Mouse (Mus musculus) hindbrain, postnatal 0 days (tissue): ENCODE measurements around the gene Map2. TPM values are rescaled to one million over a fixed set of nuclear protein-coding genes. Genes with fewer than 3 reads are reported as not detected.
A peak's percentile ranks its signal among the peaks of the same experiment; 100 is the strongest.

Experiments
- ATAC-seq: fragments of 200-750 bp; cut with Nextera tagmentation; 2 replicates; pipeline ENCODE4 v1.8.0; 2017; ENCODE audit warnings: mild to moderate bottlenecking, moderate TSS enrichment, moderate library complexity
- DNase-seq: peaks from one replicate; pipeline ENCODE4 v3.0.0-alpha.2; 2015; ENCODE audit warnings: low spot score
- H3K27ac ChIP-seq: fragments of 300-500 bp; sonication (generic); 2 replicates; pipeline ENCODE4 v1.5.1; 2014; ENCODE audit warnings: mild to moderate bottlenecking
- H3K27me3 ChIP-seq: fragments of 300-500 bp; sonication (generic); 2 replicates; pipeline ENCODE4 v1.6.1; 2014; ENCODE audit warnings: low read length, mixed read lengths; ENCODE audit not compliant: insufficient read depth
- H3K36me3 ChIP-seq: fragments of 300-500 bp; sonication (generic); 2 replicates; pipeline ENCODE4 v1.6.1; 2014; ENCODE audit warnings: low read length, mixed read lengths; ENCODE audit not compliant: insufficient read depth
- H3K4me1 ChIP-seq: fragments of 300-500 bp; sonication (generic); 2 replicates; pipeline ENCODE4 v1.6.1; 2014; ENCODE audit warnings: antibody characterized with exemption, low read length, mixed read lengths; ENCODE audit not compliant: insufficient read depth
- H3K4me2 ChIP-seq: fragments of 300-500 bp; sonication (generic); 2 replicates; pipeline ENCODE4 v1.6.1; 2014; ENCODE audit warnings: low read depth, mild to moderate bottlenecking, low read length, moderate library complexity, mixed read lengths
- H3K4me3 ChIP-seq: fragments of 300-500 bp; sonication (generic); 2 replicates; pipeline ENCODE4 v1.5.1; 2014; ENCODE audit warnings: low read length
- H3K9ac ChIP-seq: fragments of 300-500 bp; sonication (generic); replicated peaks from 2 replicates; pipeline ENCODE4 v1.6.1; 2014; ENCODE audit warnings: mild to moderate bottlenecking, low read length, moderate library complexity, mixed read lengths
- H3K9me3 ChIP-seq: fragments of 300-500 bp; sonication (generic); 2 replicates; pipeline ENCODE4 v1.6.1; 2016; ENCODE audit warnings: low read length, mixed read lengths
- CTCF ChIP-seq: IDR thresholded peaks from 2 replicates; pipeline ENCODE4 v1.5.1; 2016; ENCODE audit warnings: antibody characterized with exemption, control low read depth, low read depth
- WGBS: fragments of 180-500 bp; shearing (Covaris S2); extraction: QIAGEN DNeasy Blood & Tissue Kit; methylation state at CpG from one replicate; pipeline ENCODE4 v1.1.7; 2014; 5-methylcytosine and 5-hydroxymethylcytosine counted together
- polyA plus RNA-seq: library from polyadenylated mRNA; unstranded; fragments of >200 nt; fragmentation: Nextera tagmentation; extraction: Ambion mirVana; gene quantifications from 2 replicates; pipeline ENCODE4 v1.2.1, GENCODE M21; 2015
- total RNA-seq: library from RNA; depleted of rRNA; stranded (reverse); fragments of >200 nt; gene quantifications from 2 replicates; pipeline ENCODE4 v1.2.3, GENCODE M21; 2014

Gene Map2
- total and polyA plus RNA-seq, 2 experiments from 2014 or later, result 289 to 1,101 TPM

DNA sequence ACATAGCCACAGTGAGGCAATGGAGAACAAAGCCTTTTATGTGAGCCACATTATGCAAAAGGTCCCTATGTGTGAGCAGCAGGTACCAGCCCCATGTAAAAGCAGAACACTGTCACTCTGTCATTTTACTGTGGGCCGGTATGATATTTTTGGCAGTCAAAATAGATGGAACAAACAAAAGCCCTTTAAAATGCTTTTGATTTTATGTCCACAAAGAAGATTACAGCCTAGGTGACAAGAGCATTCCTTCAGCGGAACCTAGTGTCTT is 1.7 kb downstream of the Map2 start:
- WGBS, result 28% methylated on average over 2 of the region's 2 CpGs
- H3K27ac ChIP-seq, result peak overlapping the region; percentile 82
- peak; percentile 53 for DNase-seq
- H3K27me3 ChIP-seq, result no peaks in the 10 kb centered on the region
- no peaks in the 10 kb centered on the region for H3K9me3 ChIP-seq
- H3K36me3 ChIP-seq, result no peaks in the 10 kb centered on the region
- no peak for ATAC-seq
- H3K9ac ChIP-seq, result peak overlapping the region; percentile 71
- H3K4me3 ChIP-seq, result peak overlapping the region; percentile 70
- TF ChIP-seq CTCF, result peak; percentile 14; the same call in 1 of the 2 replicates
- H3K4me2 ChIP-seq, result peak overlapping the region; percentile 67
- peaks cover 12% of the 10 kb centered on the region for H3K4me1 ChIP-seq

DNA sequence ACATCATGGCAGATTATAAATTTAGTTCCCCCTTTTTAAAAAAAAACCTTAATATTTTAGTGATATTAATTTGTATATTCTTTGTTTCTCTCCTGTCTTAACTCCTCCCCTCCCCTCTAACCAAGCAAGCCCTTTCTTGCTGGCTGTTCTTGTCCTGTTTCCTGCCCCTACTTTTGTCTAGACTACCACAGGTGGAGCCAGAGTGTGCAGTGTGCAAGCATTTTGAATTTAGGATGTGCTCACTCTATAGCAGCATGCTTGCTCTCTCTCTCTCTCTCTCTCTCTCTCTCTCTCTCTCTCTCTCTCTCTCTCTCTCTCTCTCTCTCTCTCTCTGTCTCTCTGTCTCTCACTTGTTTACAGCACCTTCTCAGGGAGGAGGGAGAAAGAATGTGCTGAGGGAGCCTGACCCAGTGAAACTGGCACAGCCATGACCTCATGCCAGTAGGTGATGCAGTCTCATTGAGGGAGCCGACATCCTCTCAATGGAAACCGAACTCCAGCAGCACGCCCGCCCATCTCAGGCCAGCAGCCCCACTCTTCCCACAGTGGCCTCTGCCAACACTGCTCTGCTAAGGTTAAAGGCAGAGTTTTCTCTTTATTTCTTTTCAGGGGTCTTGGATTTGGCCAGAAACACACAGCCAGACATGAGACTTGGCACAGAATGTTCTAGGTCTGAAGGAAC is 2.6 kb downstream of the Map2 start:
- Histone ChIP-seq H3K4me1 (peaks cover 12% of the 10 kb centered on the region), H3K4me2 (peak overlapping the region; percentile 67), H3K9me3 (no peaks in the 10 kb centered on the region), H3K4me3 (peak overlapping the region; percentile 70), H3K36me3 (no peaks in the 10 kb centered on the region), H3K9ac (no peak overlapping the region), H3K27me3 (no peaks in the 10 kb centered on the region), H3K27ac (peak overlapping the region; percentile 60; the same call in 1 of the 2 replicates)
- 8% methylated on average over 4 of the region's 4 CpGs for WGBS
- peak; percentile 56 for TF ChIP-seq CTCF
- DNase-seq, result peak; percentile 73
- peak; percentile 38 for ATAC-seq

DNA sequence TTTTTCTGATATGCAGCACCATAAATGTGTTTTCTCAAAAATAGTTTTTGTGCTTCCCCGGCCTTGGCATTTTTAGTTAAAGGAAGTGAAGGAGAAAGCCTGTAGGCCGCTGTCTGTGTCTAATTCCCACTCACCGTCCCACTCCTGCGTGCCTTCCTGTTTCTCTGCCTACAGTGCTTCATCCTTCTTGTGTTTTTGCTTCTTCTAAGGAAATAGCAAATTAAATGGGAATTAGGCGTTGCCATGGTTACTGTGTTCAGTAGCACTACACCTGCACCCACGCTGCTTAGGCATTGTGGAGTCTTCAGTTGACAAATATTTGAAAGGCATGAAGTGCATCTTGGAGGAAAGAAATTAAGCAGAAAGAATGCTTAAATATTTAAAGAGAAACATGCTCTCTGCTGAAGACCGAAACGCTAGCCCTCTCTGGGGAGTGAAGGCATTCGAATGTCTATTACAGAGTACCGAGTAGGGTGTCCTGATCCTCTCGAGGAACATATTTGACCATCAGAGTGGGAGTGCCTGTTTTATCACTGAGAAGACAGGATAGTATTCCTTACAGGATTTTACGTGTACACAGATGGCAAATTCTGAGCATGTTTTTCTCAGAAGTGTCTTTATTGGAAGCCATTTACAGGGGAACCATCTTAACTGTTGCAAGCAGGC is 12.1 kb downstream of the Map2 start:
- Histone ChIP-seq H3K9ac (no peak overlapping the region), H3K9me3 (no peaks in the 10 kb centered on the region), H3K4me2 (peak overlapping the region; percentile 36), H3K36me3 (peaks cover 4% of the 10 kb centered on the region; the same call in 1 of the 2 replicates), H3K4me3 (no peak overlapping the region), H3K27ac (0 out of 2 replicates have a peak overlapping the region, but pooled peaks have one; percentile 37), H3K27me3 (no peaks in the 10 kb centered on the region), H3K4me1 (no peaks in the 10 kb centered on the region; the same call in 1 of the 2 replicates)
- ATAC-seq (peak; percentile 43; the same call in 1 of the 2 replicates), DNase-seq (peak; percentile 56)
- WGBS, result 36% methylated on average over 12 of the region's 12 CpGs
- no peak for TF ChIP-seq CTCF

DNA sequence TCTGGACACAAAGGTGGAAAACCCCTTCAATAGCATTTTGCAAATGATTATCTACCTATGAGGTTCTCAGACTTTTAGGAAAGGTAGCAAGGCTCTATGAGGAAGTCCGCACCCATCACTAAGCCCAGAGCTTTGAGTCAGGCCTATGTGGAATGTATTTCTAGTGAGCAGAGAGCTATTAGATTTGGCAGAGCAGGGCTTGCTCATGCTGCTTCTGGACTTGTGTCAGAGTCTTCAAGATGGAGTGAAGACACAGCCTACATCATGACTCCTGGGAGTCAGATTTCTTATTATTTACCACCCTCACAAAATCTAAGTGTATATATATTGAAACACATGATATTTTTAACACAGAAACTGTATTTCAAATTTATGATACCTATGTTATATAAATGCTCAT is 17.3 kb downstream of the Map2 start:
- H3K4me3 ChIP-seq, result no peak overlapping the region
- H3K36me3 ChIP-seq, result no peaks in the 10 kb centered on the region
- H3K4me2 ChIP-seq, result no peak overlapping the region
- no peaks in the 10 kb centered on the region for H3K27me3 ChIP-seq
- no peak for TF ChIP-seq CTCF
- H3K9me3 ChIP-seq, result no peaks in the 10 kb centered on the region
- H3K9ac ChIP-seq, result no peak overlapping the region
- H3K4me1 ChIP-seq, result peaks cover 4% of the 10 kb centered on the region; the same call in 1 of the 2 replicates
- 95% methylated on average over 1 of the region's 1 CpGs for WGBS
- ATAC-seq, result no peak
- DNase-seq, result no peak
- H3K27ac ChIP-seq, result no peak overlapping the region

DNA sequence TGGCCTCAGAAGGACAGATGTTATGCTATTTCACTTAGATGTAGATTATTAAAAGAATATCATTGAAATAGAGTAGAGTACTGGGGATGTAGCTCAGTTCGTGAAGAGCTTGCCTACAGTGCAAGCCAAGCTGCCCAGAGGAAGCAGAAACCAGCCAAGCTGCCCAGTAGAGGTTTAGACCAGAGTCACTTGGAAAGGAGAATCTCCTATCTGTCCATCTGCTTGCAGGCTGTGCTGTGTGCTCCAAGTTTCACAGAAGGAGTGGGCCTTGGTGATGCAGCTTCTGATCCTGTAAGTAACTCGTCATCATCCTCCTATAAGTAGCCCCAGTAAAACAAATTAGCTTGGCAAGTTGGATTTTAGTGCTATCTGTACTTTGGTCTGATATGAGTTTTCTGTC is 17.8 kb downstream of the Map2 start:
- Histone ChIP-seq H3K27me3 (no peaks in the 10 kb centered on the region), H3K9me3 (no peaks in the 10 kb centered on the region), H3K27ac (no peak overlapping the region), H3K36me3 (no peaks in the 10 kb centered on the region), H3K4me2 (no peak overlapping the region), H3K9ac (no peak overlapping the region), H3K4me3 (no peak overlapping the region), H3K4me1 (peaks cover 4% of the 10 kb centered on the region; the same call in 1 of the 2 replicates)
- no peak for TF ChIP-seq CTCF
- DNase-seq (no peak), ATAC-seq (no peak)
- 73% methylated on average over 2 of the region's 2 CpGs for WGBS

DNA sequence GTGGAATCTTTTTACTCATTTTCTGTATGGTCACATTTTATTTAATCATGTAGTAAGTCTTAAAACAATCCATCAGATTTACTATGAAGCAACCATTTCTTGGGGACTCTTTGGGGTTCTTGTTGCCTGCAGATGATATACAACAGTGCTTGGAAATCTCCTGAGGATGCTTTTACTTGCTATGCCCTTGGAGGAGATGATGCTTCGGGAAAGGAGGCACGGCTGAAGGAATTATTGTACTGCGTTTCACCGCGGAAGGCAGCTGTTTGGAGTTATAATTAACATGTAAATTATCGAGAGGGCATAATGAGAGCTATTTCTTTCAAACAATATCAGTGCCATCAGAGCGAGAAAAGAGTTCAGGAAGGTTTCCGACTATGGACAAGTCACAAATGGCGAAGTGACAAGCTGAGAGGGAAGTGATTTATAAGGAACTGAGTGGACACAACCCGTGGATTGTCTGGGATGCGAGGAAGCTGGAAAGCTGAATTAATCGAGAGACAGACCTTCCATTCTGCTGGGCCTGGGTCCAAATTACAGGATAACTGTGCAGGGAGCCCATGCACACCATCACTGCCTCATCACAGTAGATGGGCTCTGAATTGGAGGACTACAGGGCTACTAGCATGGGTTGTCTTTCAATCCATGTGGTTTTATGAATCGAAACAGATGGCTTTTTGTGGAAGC is 20.1 kb downstream of the Map2 start:
- Histone ChIP-seq H3K4me3 (no peak overlapping the region), H3K4me2 (0 out of 2 replicates have a peak overlapping the region, but pooled peaks have one; percentile 2), H3K9me3 (no peaks in the 10 kb centered on the region), H3K9ac (no peak overlapping the region), H3K36me3 (no peaks in the 10 kb centered on the region), H3K4me1 (peaks cover 4% of the 10 kb centered on the region; the same call in 1 of the 2 replicates), H3K27ac (peak overlapping the region; percentile 54; the same call in 1 of the 2 replicates), H3K27me3 (no peaks in the 10 kb centered on the region)
- ATAC-seq, result peak; percentile 66; the same call in 1 of the 2 replicates
- 30% methylated on average over 13 of the region's 13 CpGs for WGBS
- no peak for TF ChIP-seq CTCF
- DNase-seq, result peak; percentile 70
